Comparison of ENCODE assay signal across 8 mouse cellular contexts in the genomic region with DNA sequence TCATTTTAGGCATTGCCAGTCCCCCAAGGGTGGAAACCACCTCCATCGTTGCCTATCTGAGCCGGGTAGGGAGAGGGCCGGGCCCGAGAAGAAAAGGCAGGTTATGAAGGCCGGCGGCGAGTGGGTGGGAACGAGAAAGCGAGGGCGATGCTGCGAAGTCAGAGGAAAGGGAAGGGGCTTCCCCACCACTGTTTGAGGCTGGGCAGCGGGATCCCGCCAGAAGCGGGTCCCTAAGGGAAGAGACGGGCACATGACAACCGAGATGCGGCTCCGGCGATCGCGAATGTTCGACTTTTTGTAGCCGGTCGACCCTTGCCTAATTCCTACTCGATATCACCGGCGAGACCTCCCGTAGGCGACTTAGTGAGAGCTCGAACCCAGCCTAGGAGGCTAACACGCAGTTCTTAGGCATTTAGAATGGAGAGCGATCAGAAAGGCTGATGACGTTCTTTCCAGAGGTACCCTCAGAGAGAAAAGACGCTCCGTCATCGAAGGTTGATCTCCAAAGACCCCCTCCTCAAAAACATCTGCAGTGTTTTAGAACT. TPM values are rescaled to one million over a fixed set of nuclear protein-coding genes. Genes with fewer than 3 reads are reported as not detected.
DNase-seq lines count a peak whose midpoint lies in the region; ATAC-seq and TF ChIP-seq lines count a peak whose summit lies in the region.

No protein-coding gene starts in this region.

- H3K4me3 ChIP-seq in gastrocnemius, adult 2 months: peak overlapping the region; percentile 96
- H3K4me3 ChIP-seq in testis, adult 2 months (ENCODE audit: control insufficient read depth, low read depth, low read length): peak overlapping the region; percentile 95
- H3K4me3 ChIP-seq in limb, embryonic 10.5 days: peak overlapping the region; percentile 96

- H3K27ac ChIP-seq in gastrocnemius, adult 2 months: peak overlapping the region; percentile 100
- H3K27ac ChIP-seq in testis, adult 2 months (ENCODE audit: control insufficient read depth, insufficient read depth, low read depth, low read length): peak overlapping the region; percentile 87
- peak overlapping the region; percentile 99 for H3K27ac ChIP-seq in limb, embryonic 10.5 days

- intact Hi-C loops in gastrocnemius, adult 2 months (cut with DNase I): loop anchor here (2.0 to 5.0 kb wide), 2 partner anchors 113 to 136 kb away; partner anchors contain the start of genes Arpc5 and Rgl1

- ATAC-seq in erythroid progenitor cell, adult 5-6 weeks (replicated peaks; ENCODE audit: low FRiP score, poor library complexity, severe bottlenecking): peak; percentile 36
- 0 out of 2 replicates have a peak, but pooled peaks have one; percentile 3 for ATAC-seq in monocyte, adult 5-6 weeks (replicated peaks; ENCODE audit: insufficient number of reproducible peaks, low FRiP score, low TSS enrichment, poor library complexity, severe bottlenecking)

- H3K9me3 ChIP-seq in limb, embryonic 10.5 days (replicated peaks): no peaks in the 10 kb centered on the region

- peaks cover 7% of the 10 kb centered on the region for H3K4me1 ChIP-seq in testis, adult 2 months (ENCODE audit: control insufficient read depth, insufficient read depth, low read length)
- peaks cover 24% of the 10 kb centered on the region for H3K4me1 ChIP-seq in limb, embryonic 10.5 days

- DNase-seq in gastrocnemius, adult 2 months: peak; percentile 52
- DNase-seq in gastrocnemius, adult 8-10 months (ENCODE audit: low spot score in 2 of 2): no peak
- no peak for DNase-seq in testis, postnatal 14 days (ENCODE audit: low spot score)
- peak; percentile 67 for DNase-seq in limb, embryonic 10.5 days (ENCODE audit: low spot score)
- DNase-seq in adrenal gland, postnatal 10 days: no peak

- TF ChIP-seq CTCF in gastrocnemius, adult 2 months (IDR thresholded peaks at IDR 0.05): no peak
- no peak for TF ChIP-seq CTCF in testis, adult 2 months (IDR thresholded peaks at IDR 0.05; ENCODE audit: control insufficient read depth, insufficient read depth, insufficient replicate concordance, low read depth, low read length)

- H3K27me3 ChIP-seq in testis, adult 2 months (ENCODE audit: control insufficient read depth, insufficient read depth, low read length): no peaks in the 10 kb centered on the region
- H3K27me3 ChIP-seq in limb, embryonic 10.5 days (ENCODE audit: low read depth, poor library complexity, severe bottlenecking): no peaks in the 10 kb centered on the region

- TF ChIP-seq POLR2A in testis, adult 2 months (IDR thresholded peaks at IDR 0.05; ENCODE audit: control insufficient read depth, low read depth, low read length): peak; percentile 19; the same call in 1 of the 2 replicates

- no peaks in the 10 kb centered on the region for H3K36me3 ChIP-seq in testis, adult 2 months (ENCODE audit: control insufficient read depth, insufficient read depth, low read length)
- H3K36me3 ChIP-seq in limb, embryonic 10.5 days: peaks cover 9% of the 10 kb centered on the region; the same call in 1 of the 2 replicates

- under 1% methylated on average over 36 of the region's 36 CpGs for WGBS in limb, embryonic 10.5 days

RNA-seq across cellular contexts. Expression of gene Smg7, which starts 1.2 kb away (rescaled TPM):
- total RNA-seq in gastrocnemius, adult 2 months (2021): 10 to 100 TPM; 38.7 to 40.4 TPM
- 10 to 100 TPM; 36.2 to 45.6 (median 39.9) TPM for total RNA-seq in gastrocnemius, adult 8-10 months (2022)
- 99.6 and 107 TPM in 2 replicates for polyA plus RNA-seq in testis, adult 2 months (2012; rRNA removed)
- 81.3 and 93.3 TPM in 2 replicates for total RNA-seq in erythroid progenitor cell, adult 5-6 weeks (2015; ENCODE audit: low replicate concordance)
- total RNA-seq in erythroid progenitor cell, adult 5-6 weeks (2017; ENCODE audit: low replicate concordance): 21.0 and 33.1 TPM in 2 replicates
- polyA plus RNA-seq in limb, embryonic 10.5 days (2016; fragmentation: Nextera tagmentation; extraction: Ambion mirVana): 37.0 and 38.8 TPM in 2 replicates
- 29.3 to 65.0 TPM (median 37.8 TPM) in 3 replicates for total RNA-seq in monocyte, adult 5-6 weeks (2017)
- total RNA-seq in adrenal gland, postnatal 10 days (2021): 10 to 100 TPM; 44.7 to 51.1 TPM

RNA-seq across cellular contexts. Expression of gene Nmnat2, which starts 51.1 kb away (rescaled TPM):
- under 1 TPM; 0.28 TPM for total RNA-seq in gastrocnemius, adult 2 months (2021)
- total RNA-seq in gastrocnemius, adult 8-10 months (2022): under 1 TPM; 0.10 to 0.58 (median 0.16) TPM
- 2.8 and 3.2 TPM in 2 replicates for polyA plus RNA-seq in testis, adult 2 months (2012; rRNA removed)
- total RNA-seq in erythroid progenitor cell, adult 5-6 weeks (2015; ENCODE audit: low replicate concordance): not detected in 2 replicates
- not detected in 2 replicates for total RNA-seq in erythroid progenitor cell, adult 5-6 weeks (2017; ENCODE audit: low replicate concordance)
- 0.75 and 1.6 TPM in 2 replicates for polyA plus RNA-seq in limb, embryonic 10.5 days (2016; fragmentation: Nextera tagmentation; extraction: Ambion mirVana)
- total RNA-seq in monocyte, adult 5-6 weeks (2017): 0.38 to 2.0 TPM in 2 of 3 replicates, not detected in the other
- total RNA-seq in adrenal gland, postnatal 10 days (2021): 1 to 10 TPM; 2.1 to 5.1 TPM

Comparison
In these comparisons a context has a peak if more than half of its experiments do, and no peak if none do; other contexts are left out.
1. DNase-seq: peak in gastrocnemius, adult 2 months (single experiment) and limb, embryonic 10.5 days (single experiment); none in gastrocnemius, adult 8-10 months (0 of 2), testis, postnatal 14 days (single experiment) and adrenal gland, postnatal 10 days (single experiment).
2. Peak in every context shown above with its lines, with median percentiles within 50 percentile points of each other: H3K27ac ChIP-seq and H3K4me3 ChIP-seq.